Mouse (Mus musculus) gastrocnemius, adult 8-10 months (tissue): ENCODE data around the gene Slc5a5. TPM values are rescaled to one million over a fixed set of nuclear protein-coding genes. Genes with fewer than 3 reads are reported as not detected.

ENCODE experiments used
- DNase-seq, 2 experiments: peaks; one replicate each; pipeline ENCODE4 v3.0.0; 2022; ENCODE audit warnings: low spot score in 2 of 2
- total RNA-seq, 4 experiments: library from RNA; stranded (reverse); gene quantifications; 2 replicates each; pipeline ENCODE4 v1.2.4; 2022

The Slc5a5 gene
- total RNA-seq, 4 experiments from 2014 or later, result not detected

DNA sequence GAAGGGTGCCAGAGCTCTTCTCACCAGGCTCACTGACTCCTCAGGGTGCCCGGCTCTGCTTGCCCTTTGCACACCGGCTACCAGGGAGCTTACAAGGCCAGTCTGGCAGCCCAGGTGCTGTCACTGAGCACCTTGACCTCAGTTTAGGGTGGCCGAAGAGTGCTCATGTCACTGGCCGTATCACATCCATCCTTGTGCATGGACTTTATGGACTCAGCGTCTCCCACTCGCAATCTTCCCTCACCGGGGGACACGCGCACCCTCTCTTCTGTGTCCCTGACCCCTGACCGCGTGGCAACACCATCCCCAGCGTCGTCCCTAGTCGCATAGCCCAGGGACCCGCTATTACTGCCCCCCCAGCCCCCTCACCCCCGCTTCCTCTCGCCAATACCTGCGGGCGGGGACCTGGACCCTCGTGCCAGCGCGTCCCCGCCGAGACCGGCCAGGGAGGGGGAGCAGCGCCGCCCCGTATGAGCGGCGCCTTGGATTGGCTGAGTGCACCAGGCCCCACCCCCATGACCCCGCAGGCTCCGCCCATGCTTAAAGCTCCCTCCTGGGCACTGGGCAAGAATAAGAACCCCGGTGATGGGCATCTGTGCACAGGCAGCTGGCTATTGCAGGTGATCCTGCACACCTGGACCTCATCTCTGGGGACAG, 35.9 kb downstream of the Slc5a5 start:
- peak; percentile 69 to 76 for DNase-seq

DNA sequence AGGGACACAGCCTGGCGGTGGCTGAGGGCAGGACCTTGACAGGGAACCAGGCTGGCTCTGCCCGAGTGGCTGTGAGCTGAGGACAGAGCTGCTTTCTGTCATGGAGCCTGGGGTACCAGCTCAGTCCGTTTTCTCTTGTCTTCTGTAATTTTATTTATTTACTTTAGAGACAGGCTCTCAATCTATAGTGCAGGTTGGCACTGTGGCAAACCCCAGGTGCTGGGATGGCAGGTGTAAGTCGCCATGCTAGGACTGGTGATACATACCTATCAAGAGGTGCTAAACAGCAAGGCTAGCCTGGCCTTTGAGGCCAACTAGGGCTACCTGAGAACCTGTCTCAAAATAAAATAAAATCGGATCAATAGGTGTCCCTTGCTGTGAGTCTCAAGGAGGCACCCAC, 36.5 kb downstream of the Slc5a5 start:
- no peak for DNase-seq

DNA sequence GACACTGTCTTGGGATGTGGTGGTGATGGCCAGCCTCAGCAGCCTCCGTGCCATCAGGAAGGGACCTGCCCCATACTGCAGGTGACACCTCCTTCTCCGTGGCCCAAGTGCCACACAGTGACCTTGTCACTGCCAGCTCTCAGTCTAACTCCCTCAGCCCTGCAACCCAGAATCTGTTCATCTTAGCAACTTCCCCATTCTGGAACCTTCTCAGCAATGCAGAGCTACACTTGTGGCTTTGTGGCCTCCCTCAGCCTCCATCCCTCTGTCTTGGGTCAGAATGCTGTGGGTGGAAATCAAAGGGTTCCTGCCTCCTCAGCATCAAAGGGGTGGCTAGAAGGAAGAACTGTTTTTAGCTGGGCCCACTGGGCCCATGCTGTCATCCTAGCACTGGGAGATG, 38.7 kb downstream of the Slc5a5 start:
- no peak for DNase-seq

DNA sequence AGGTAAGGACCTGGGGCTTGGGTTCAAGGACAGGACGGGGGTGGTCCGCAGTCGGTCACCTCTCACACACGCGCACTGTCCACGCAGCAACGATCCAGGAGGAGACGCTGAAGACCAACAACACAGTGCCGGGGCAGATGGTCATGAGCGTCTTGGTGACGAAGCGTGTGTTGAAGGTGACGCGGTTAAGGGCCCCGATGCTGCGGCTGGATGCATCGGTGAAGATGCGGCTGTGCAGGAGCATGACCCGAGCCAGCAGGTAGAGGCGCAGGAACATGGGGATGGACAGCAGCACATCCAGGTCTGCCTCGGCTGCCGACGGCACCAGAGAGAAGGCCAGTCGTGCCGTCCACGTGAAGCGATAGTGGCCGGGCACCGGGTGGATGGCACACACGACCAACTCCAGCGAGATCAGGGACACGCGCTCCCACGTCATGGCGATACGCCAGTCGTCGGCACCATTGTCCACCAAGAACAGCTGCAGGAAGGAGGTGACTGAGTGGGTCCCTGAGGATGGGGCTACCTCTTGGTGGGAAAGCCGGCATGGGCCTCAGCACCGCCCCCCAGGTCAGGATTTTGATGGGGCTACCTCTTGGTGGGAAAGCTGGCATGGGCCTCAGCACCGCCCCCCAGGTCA, 39.8 kb downstream of the Slc5a5 start:
- DNase-seq, result no peak

DNA sequence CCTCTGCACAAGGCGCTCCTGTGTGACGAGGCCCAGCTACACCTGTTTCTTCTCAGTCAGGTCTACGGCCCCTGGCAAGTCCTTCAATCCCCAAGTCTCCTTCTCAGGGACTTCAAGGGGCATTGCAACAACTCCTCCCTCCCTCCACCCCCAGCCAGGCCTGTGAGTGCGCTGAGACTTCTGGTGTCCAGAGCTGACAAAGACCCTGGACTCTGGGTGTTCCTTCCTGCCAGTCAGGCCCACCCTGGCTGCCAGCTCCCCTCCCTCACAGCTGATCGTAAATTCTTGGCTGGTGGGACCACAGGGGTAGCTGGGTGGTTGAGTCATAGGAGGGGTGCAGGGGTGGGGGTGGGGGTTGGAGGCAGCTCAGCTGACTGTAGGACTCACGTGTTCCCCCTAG, 40.7 kb downstream of the Slc5a5 start:
- DNase-seq, result no peak

DNA sequence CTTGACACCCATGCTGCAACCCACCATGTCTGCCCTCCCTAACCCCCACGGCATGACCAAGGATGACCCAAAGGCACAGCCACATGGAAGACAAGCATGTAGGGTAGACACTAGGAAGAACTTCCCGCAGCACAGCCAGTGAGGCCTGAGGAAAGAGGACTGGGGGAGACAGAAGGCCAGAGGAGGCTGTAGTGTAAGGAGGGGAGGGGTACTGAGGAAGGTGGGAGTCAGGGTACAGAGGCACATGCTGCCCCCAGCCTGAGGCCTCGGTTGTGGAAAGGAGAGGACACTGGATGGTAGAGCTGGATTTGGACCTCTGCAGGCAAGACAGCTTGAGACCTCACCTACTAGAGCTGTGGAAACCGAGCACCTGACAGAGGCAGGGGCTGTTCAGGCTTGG, 41.6 kb downstream of the Slc5a5 start:
- DNase-seq, result no peak

DNA sequence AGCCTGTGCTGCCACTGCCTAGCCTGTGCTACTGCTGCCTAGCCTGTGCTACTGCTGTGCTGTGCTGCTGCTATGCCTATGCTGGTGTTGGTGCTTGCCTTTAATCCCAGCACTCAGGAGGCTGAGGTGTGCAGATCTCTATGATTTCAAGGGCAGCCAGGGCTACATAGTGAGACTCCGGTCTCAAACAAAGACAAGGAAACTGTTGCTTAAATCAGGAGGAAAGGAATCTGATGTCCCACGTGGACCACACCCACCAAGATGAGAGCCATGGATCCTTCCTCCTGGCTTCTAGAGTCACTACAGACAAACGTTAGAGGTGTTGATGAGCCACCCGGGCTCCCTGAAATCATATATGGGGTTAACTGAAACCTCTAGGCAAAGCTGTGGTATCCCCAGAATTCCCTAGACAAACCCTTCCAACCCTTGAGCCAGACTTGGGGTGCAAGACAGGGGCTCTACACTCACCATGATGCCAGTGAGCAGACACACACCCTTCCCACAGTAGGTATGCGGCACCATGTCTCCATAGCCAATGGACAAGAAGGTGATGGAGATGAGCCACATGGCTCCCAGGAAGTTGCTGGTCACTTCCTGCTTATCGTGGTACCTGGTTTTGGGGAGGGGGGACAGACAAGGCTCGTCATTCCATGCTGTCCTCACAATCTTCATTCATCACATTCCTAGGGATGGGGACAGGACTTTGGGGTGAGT, 42.3 kb downstream of the Slc5a5 start:
- no peak for DNase-seq

DNA sequence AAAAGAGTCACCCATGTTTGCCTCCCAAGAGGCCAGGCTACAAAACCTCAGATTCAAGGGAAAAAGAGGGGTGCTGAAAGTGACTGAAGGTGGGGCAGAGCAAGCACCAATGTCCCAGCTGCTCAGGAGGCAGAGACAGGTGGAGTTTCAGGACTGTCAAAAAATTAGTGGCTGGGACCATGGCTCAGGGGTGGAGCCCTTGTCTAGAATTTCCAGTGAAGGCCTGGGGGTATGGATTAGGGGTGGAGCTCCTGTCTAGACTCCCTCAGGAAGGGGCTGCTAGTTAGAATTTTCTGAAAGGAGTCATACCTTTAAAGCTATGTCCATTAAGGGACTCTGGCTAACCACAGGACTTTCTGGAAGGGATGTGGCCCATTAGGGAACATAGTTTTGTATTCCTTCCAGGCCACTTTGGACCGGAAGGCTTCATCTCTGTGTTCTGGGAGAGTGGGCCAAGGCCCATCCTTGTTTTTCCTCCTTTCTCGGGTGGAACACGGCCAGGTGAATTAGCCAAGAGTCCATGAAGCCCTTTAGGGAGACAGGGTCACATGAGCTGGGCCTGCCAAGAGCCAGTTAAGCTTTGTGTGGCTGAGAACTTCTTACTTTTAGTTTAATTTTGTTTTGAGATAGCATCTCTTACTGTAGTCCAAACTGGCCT, 43.1 kb downstream of the Slc5a5 start:
- DNase-seq, result peak; percentile 67 to 75

DNA sequence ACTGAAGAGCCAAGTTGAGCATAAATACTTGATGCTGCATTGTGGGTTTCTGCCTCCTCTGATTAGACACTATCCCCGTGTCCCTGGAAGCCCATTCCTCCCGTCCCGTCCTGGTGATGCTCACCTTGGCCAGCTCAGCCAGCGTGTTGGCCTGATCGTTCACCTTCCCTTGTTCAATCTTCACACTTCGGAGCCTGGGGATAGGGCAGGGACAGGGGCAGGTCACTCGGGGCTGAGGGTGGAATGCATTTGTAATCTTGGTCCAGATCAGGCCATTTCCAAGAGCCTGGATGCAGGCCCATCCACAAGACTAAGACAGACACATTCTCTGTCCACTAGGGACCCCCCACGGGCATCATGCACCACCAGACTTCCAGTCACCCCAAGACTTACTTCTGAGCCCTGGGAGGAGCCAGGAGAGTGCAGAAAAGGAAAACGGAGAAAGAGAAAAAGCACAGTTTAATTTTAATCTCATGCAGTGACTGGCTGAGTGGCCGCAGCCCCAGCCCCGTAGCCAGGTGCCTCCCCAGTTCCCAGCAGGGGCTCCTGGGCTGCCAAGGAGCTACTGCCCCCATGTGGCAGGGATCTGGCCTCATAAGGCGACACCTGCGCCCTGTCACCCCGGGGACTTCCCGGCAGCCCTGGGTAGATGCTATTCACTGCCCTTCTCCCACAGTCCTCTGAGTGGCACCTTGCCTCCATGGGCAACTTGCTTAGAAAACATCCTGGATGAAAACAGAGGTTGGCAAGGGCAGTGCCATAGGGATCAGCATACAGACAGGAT, 46.0 kb downstream of the Slc5a5 start:
- no peak for DNase-seq

DNA sequence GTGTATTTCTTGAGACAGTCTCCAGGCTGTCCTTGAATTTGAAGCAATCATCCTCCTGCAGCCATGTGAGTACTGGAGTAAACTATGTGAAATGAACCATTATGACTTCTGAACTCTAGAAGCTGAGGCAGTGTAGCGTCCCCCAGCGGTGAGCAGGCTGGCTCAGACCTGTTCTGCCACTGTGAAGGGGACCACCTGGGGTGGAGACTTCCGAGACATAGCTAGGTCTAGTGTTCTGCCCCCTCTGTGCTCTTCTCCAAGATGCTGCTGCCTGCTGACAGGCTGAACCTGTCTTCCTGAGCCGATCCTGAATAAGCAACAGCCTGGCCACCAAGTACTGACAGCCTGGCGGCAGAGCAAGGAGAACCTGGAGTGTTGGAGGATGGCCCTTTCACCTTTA, 47.4 kb downstream of the Slc5a5 start:
- no peak for DNase-seq

DNA sequence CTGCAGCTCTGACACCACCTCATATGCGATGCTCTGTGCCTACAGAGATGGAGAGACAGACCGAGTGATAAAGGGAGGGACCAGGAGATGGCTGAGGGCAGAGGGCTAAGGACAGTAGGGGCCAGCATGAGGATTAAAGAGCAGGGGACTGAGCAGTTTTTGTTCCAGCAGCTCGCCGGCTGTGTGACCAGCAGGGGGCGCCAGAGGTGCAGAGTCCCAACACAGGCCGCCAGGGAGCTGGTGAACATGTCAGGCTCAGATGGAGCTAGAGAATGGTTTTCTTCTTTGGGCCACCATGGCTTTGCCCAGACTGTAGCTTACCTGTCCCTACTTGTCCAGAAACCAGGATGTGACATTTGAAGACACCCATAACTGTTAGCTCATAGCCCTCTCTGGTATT, 48.0 kb downstream of the Slc5a5 start:
- peak; percentile 84 to 86 for DNase-seq

DNA sequence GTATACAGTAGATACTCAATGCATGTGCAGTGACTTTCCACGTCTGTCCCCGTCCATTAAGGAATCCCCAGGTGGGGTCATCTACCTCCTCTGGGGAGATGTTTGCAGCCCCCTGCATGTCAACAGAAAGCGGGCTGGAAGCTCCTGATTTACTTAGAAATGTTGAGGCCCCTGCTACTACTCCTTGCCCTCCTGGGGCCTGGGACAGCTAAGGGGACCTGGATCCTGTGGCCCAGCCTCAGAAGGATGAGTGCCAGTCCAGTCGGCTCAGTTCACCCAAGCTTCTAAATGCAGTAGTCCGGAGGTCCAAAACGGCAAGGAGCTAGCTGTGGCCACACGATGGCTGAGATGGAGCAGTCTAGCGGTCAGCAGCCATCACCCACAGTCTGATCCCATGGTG, 48.6 kb downstream of the Slc5a5 start:
- no peak for DNase-seq

DNA sequence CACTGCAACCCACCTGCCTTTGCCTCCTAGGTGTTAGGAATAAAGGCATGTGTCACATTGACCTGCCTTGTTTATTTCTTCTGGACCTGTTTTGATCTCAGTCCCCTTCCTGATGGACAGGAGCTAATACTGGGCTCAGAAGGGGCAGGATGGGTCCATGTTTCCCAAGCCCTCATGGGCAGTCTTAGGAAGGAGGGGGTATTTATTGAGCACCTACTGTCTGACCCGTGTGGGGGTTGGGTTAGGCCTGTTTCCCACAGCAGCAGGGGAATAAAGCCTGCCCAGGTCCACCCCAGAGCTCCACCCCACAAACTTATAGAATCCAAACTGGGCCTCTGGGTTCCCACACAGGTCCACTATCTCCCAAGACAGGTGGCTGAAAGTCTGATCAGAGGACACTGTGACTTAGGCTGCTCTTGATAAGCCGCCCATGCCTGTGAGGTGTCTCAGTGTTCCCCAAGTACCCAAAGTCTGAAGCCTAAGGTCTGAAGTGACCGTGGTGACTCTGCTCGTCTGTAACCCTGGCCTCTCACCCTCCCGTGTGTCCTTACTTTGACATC, 49.3 kb downstream of the Slc5a5 start:
- no peak for DNase-seq

DNA sequence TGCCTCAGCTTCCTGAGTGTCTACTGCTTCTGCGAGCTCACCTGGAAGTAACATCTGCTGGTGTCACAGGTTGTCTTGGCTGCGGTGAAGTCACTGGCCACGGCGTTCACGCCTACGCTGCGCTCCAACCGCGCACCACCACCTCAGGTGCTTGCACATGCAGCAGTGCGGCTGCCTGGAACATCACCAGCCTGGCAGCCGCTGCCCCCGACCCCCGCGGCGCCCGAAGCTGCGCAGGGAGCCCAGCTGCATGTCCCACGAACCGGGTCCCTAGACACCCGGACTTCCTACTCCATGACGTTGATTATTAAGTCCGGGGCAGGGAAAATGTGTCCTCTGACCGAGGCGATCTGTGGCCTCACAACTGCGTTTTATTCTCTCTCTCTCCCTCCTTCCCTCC, 50.1 kb downstream of the Slc5a5 start:
- DNase-seq, result no peak

DNA sequence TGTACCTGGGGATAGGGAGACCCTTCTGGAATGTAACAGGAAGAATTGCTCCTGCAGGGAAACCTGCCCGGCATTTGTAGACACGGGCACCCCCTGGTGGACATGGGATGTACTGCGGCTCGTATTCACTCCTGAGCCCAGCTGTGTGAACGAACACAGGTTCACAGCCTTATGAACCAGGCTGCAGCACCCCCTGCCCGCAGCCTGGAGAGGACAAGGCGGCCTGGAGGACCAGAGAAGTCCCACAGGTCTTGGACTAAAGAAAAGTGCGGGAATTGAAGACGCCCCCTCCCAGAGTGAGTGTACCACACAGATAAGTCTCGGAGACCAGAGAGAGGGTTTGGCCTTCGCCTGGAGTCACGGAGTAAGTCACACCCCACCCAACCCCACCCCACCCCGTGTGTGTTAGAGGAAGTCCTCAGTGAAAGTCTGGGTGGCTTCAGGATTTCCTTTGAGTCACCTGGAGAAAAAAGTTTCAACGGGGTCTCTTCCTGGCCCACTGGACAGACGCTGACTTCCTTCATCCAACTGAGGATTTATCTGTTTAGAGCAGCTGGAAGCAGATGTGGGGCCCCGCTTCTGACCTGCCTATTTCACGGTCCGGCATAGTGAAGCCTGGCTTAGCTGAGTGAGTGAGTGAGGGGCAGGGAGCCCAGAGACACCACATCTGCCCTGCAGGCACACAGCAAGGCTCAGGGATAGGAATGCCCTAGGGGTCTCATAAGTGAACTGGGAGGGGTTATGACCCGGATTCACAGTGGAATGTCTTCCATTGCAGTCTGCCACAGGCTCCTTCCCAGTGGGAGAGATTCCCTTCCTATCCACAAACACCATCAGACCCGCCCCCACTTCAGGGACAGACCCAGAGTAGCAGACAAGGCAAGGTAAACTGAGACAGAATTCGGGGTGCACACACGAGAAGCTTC, 51.1 kb downstream of the Slc5a5 start:
- peak; percentile 86 to 88 for DNase-seq

DNA sequence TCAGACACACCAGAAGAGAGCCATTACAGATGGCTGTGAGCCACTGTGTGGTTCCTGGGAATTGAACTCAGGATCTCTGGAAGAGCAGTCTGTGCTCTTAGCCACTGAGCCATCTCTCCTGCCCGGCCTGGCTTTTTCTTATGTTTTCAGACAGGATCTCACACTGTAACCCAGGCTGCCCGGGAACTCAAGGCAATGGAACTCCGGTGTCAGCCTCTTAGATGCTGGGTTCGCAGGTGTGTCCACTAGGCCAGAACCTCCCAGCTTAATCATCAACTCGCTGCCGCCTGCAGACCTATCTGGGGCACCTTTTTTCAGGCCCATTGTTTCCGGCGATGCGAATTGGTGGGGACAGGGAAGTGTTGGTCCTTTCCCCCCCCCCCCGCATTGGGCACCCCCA, 52.0 kb downstream of the Slc5a5 start:
- no peak for DNase-seq

DNA sequence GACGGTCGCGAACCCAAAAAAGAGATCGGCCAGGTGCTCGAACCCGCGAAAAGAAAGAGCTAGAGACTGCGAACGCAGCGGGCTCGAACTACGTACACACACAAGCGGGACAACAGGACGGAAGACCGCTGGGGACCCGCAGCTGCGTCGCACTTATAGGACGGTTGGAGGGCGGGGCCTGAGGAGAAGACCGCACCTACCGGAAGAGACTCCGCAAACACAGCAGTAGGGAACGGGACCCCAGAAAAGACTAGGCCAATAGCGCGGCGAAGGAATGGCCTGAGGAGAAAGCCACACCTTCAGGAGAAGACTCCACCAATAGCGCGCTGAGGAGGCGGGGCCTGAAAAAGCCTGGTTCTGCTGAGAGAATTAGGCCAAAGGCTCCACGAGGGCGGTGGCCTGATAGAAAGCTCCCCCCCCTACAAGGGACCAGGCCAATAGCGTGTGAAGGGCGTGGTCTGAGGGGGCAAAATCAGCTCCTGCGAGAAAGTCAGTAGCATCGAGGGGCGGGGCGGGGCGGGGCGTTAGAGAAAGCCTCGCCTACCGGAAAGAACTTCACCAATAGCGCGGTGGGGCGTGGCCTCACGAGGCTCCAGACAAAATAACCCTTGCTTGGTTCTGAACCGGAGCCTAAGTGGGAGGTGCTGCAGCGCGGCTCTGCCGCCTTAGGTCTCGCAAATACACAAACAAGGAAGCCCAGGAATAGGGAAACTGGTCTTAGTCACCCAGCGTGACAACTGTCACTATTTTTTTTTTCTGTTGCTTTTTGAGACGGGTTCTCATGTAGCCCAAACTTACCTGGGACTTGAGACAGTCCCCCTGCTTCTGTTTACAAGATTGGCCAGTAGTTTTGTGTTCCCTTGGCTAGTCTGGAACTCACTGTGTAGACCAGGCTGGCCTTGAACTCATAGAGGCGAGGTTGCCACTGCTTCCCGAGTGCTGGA, 52.9 kb downstream of the Slc5a5 start, which contains the start of gene Arrdc2:
TSS of gene Arrdc2 (minus strand) at position 313 of the 944 bp plus-strand sequence.
- peak; percentile 99 to 100 for DNase-seq

DNA sequence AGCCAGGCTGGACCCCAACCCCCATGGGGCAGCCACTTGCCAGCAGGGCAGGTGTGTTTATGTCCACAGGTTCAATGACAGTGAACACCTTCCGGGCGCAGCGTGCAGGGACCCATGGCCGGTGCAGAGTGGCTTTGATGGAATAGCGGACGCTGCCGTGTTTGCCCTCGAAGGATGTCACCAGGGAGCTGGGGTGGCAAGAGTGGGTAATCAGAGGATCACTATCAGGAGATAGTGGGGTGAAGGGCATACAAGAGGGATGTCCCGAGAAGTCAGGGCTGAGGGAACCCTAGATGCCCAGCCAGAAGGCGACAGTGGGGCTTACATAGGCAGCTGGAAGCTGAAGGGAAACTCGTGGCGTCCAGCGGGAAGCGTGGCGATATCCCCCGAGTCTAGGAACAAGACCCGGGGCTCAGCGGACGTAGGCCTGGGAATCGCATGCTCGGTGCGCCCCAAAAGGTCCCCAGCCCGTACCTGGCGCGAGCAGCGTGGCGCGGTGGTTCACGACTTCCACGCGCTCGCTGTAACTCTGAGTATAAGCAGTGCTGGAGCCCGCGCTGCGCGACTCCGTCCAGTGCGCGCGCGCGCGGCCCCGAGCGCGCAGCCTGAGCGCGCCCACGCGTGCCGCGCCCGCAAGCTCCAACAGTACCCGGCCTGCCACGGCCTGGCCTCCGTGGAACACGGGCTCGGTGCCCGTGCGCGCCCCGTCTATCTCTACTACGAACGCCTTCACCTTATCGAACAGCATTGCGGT, 53.7 kb downstream of the Slc5a5 start:
- DNase-seq, result no peak
